Mouse (Mus musculus) embryonic facial prominence, embryonic 15.5 days (tissue): ENCODE measurements around the gene Arhgef19. TPM values are rescaled to one million over a fixed set of nuclear protein-coding genes. Genes with fewer than 3 reads are reported as not detected.

Source experiments
- ATAC-seq: fragments of 200-750 bp; cut with Nextera tagmentation; 2 replicates; pipeline ENCODE4 v1.8.0; 2017; ENCODE audit warnings: low read depth, moderate TSS enrichment; ENCODE audit not compliant: insufficient number of reproducible peaks, low FRiP score, low TSS enrichment
- H3K27ac ChIP-seq: fragments of 300-500 bp; sonication (generic); replicated peaks from 2 replicates; pipeline ENCODE4 v1.5.1; 2015; ENCODE audit warnings: mild to moderate bottlenecking, inconsistent platforms
- H3K27me3 ChIP-seq: fragments of 300-500 bp; sonication (generic); 2 replicates; pipeline ENCODE4 v1.6.1; 2015; ENCODE audit warnings: inconsistent platforms
- H3K36me3 ChIP-seq: fragments of 300-500 bp; sonication (generic); 2 replicates; pipeline ENCODE4 v1.6.1; 2015; ENCODE audit warnings: mild to moderate bottlenecking, inconsistent platforms
- H3K4me1 ChIP-seq: fragments of 300-500 bp; sonication (generic); 2 replicates; pipeline ENCODE4 v1.6.1; 2015; ENCODE audit warnings: inconsistent platforms
- H3K4me2 ChIP-seq: fragments of 300-500 bp; sonication (generic); replicated peaks from 2 replicates; pipeline ENCODE4 v1.6.1; 2015; ENCODE audit warnings: mild to moderate bottlenecking, inconsistent platforms
- H3K4me3 ChIP-seq: fragments of 300-500 bp; sonication (generic); replicated peaks from 2 replicates; pipeline ENCODE4 v1.5.1; 2015; ENCODE audit warnings: mild to moderate bottlenecking, inconsistent platforms
- H3K9ac ChIP-seq: fragments of 300-500 bp; sonication (generic); 2 replicates; pipeline ENCODE4 v1.6.1; 2015; ENCODE audit warnings: inconsistent platforms
- H3K9me3 ChIP-seq: fragments of 300-500 bp; sonication (generic); replicated peaks from 2 replicates; pipeline ENCODE4 v1.6.1; 2016; ENCODE audit warnings: inconsistent platforms
- WGBS: fragments of 180-500 bp; shearing (Covaris S2); methylation state at CpG from one replicate; pipeline ENCODE4 v1.1.7; 2015; 5-methylcytosine and 5-hydroxymethylcytosine counted together
- polyA plus RNA-seq: library from polyadenylated mRNA; unstranded; fragments of >200 nt; fragmentation: Nextera tagmentation; extraction: Ambion mirVana; gene quantifications from 2 replicates; pipeline ENCODE4 v1.2.1, GENCODE M21; 2015

Gene Arhgef19
- polyA plus RNA-seq, 1 experiment from 2014 or later: 27.7 TPM

- H3K4me1 ChIP-seq: peaks cover 33% of the 10 kb centered on the region
- H3K27ac ChIP-seq: no peak overlapping the region
- 7% methylated on average over 20 of the region's 20 CpGs for WGBS
- peak; percentile 55 for ATAC-seq
- H3K9me3 ChIP-seq: no peaks in the 10 kb centered on the region
- H3K4me2 ChIP-seq: peak overlapping the region; percentile 30
- H3K36me3 ChIP-seq: no peaks in the 10 kb centered on the region
- no peak overlapping the region for H3K4me3 ChIP-seq
- peaks cover 49% of the 10 kb centered on the region for H3K27me3 ChIP-seq
- no peak overlapping the region for H3K9ac ChIP-seq
These were observed 47.7 kb downstream of the Arhgef19 start for GRCm38 (mm10) chr4:141286860-141287517.

GRCm38 (mm10) chr4:141287518-141288004 lies 48.3 kb downstream of the Arhgef19 start:
- H3K36me3 ChIP-seq: no peaks in the 10 kb centered on the region
- WGBS: 11% methylated on average over 15 of the region's 15 CpGs
- H3K27ac ChIP-seq: no peak overlapping the region
- H3K9me3 ChIP-seq: no peaks in the 10 kb centered on the region
- ATAC-seq: no peak
- no peak overlapping the region for H3K4me3 ChIP-seq
- peak overlapping the region; percentile 30 for H3K4me2 ChIP-seq
- H3K9ac ChIP-seq: no peak overlapping the region
- H3K4me1 ChIP-seq: peaks cover 30% of the 10 kb centered on the region
- H3K27me3 ChIP-seq: peaks cover 55% of the 10 kb centered on the region

- peaks cover 58% of the 10 kb centered on the region for H3K27me3 ChIP-seq
- WGBS: 45% methylated on average over 8 of the region's 8 CpGs
These were observed 48.9 kb downstream of the Arhgef19 start for GRCm38 (mm10) chr4:141288152-141288551.

GRCm38 (mm10) chr4:141291571-141292375 lies 52.5 kb downstream of the Arhgef19 start:
- Histone ChIP-seq H3K4me2 (peak overlapping the region; percentile 63), H3K4me3 (peak overlapping the region; percentile 34), H3K9me3 (no peaks in the 10 kb centered on the region), H3K27ac (no peak overlapping the region), H3K36me3 (no peaks in the 10 kb centered on the region), H3K27me3 (peaks cover 58% of the 10 kb centered on the region), H3K4me1 (peaks cover 38% of the 10 kb centered on the region), H3K9ac (no peak overlapping the region)
- WGBS: 2% methylated on average over 47 of the region's 47 CpGs
- no peak for ATAC-seq

More at GRCm38 (mm10) chr4:141288152-141288551, 48.9 kb downstream of the Arhgef19 start:
- Histone ChIP-seq H3K36me3 (no peaks in the 10 kb centered on the region), H3K27ac (no peak overlapping the region), H3K9ac (no peak overlapping the region), H3K4me2 (no peak overlapping the region), H3K9me3 (no peaks in the 10 kb centered on the region), H3K4me1 (peaks cover 30% of the 10 kb centered on the region), H3K4me3 (no peak overlapping the region)
- ATAC-seq: no peak

- Histone ChIP-seq H3K4me3 (no peak overlapping the region), H3K9me3 (no peaks in the 10 kb centered on the region), H3K27ac (no peak overlapping the region), H3K36me3 (no peaks in the 10 kb centered on the region), H3K27me3 (peaks cover 39% of the 10 kb centered on the region), H3K4me2 (no peak overlapping the region), H3K9ac (no peak overlapping the region), H3K4me1 (peaks cover 47% of the 10 kb centered on the region)
- ATAC-seq: no peak
- 3% methylated on average over 15 of the region's 15 CpGs for WGBS
These were observed 56.5 kb downstream of the Arhgef19 start for GRCm38 (mm10) chr4:141295774-141296186.

GRCm38 (mm10) chr4:141297934-141298333 lies 58.6 kb downstream of the Arhgef19 start:
- no peak for ATAC-seq
- Histone ChIP-seq H3K4me3 (no peak overlapping the region), H3K27ac (no peak overlapping the region), H3K4me1 (peaks cover 55% of the 10 kb centered on the region), H3K36me3 (no peaks in the 10 kb centered on the region), H3K9ac (no peak overlapping the region), H3K27me3 (peaks cover 32% of the 10 kb centered on the region), H3K9me3 (no peaks in the 10 kb centered on the region), H3K4me2 (no peak overlapping the region)
- WGBS: 52% methylated on average over 7 of the region's 7 CpGs

- Histone ChIP-seq H3K27ac (no peak overlapping the region), H3K4me3 (no peak overlapping the region), H3K4me1 (peaks cover 62% of the 10 kb centered on the region), H3K27me3 (peaks cover 27% of the 10 kb centered on the region), H3K36me3 (no peaks in the 10 kb centered on the region), H3K9ac (no peak overlapping the region), H3K9me3 (no peaks in the 10 kb centered on the region), H3K4me2 (no peak overlapping the region)
- ATAC-seq: no peak
- WGBS: 30% methylated on average over 13 of the region's 13 CpGs
These were observed 60.1 kb downstream of the Arhgef19 start for GRCm38 (mm10) chr4:141299356-141299755.

GRCm38 (mm10) chr4:141300196-141300595 lies 60.9 kb downstream of the Arhgef19 start:
- Histone ChIP-seq H3K36me3 (no peaks in the 10 kb centered on the region), H3K4me3 (no peak overlapping the region), H3K4me2 (no peak overlapping the region), H3K27me3 (peaks cover 27% of the 10 kb centered on the region), H3K4me1 (peaks cover 65% of the 10 kb centered on the region), H3K9ac (no peak overlapping the region), H3K9me3 (no peaks in the 10 kb centered on the region), H3K27ac (no peak overlapping the region)
- no peak for ATAC-seq
- WGBS: 61% methylated on average over 4 of the region's 4 CpGs

- no peak for ATAC-seq
- Histone ChIP-seq H3K27me3 (peaks cover 27% of the 10 kb centered on the region), H3K4me2 (peak within 1 kb of the TSS; percentile 95), H3K9ac (peak within 1 kb of the TSS; percentile 44), H3K4me3 (peak within 1 kb of the TSS; percentile 63), H3K4me1 (peaks cover 56% of the 10 kb centered on the region), H3K27ac (peak within 1 kb of the TSS; percentile 61), H3K9me3 (no peaks in the 10 kb centered on the region), H3K36me3 (no peaks in the 10 kb centered on the region)
- WGBS: under 1% methylated on average over 35 of the region's 35 CpGs
These were observed 61.8 kb downstream of the Arhgef19 start, which contains the start of gene Epha2 for GRCm38 (mm10) chr4:141301116-141301553. Gene Epha2 (plus strand): TSS chr4:141301240.

GRCm38 (mm10) chr4:141301591-141302427 lies 62.5 kb downstream of the Arhgef19 start:
- H3K27ac ChIP-seq: peak overlapping the region; percentile 61; the same call in 1 of the 2 replicates
- H3K36me3 ChIP-seq: no peaks in the 10 kb centered on the region
- H3K9me3 ChIP-seq: no peaks in the 10 kb centered on the region
- peaks cover 56% of the 10 kb centered on the region for H3K4me1 ChIP-seq
- 1% methylated on average over 50 of the region's 51 CpGs for WGBS
- peaks cover 23% of the 10 kb centered on the region for H3K27me3 ChIP-seq
- H3K4me2 ChIP-seq: peak overlapping the region; percentile 95
- peak overlapping the region; percentile 63 for H3K4me3 ChIP-seq
- no peak for ATAC-seq
- peak overlapping the region; percentile 44 for H3K9ac ChIP-seq
